Mouse (Mus musculus) heart, postnatal 0 days (tissue): ENCODE data around the gene Mitf. TPM values are rescaled to one million over a fixed set of nuclear protein-coding genes. Genes with fewer than 3 reads are reported as not detected.

Experiments used
- ATAC-seq: fragments of 200-750 bp; cut with Nextera tagmentation; 2 replicates; pipeline ENCODE4 v1.8.0; 2017; ENCODE audit warnings: low read depth, moderate number of reproducible peaks, moderate library complexity; ENCODE audit not compliant: insufficient read depth
- DNase-seq: peaks from one replicate; pipeline ENCODE4 v3.0.0-alpha.2; 2016; ENCODE audit warnings: low spot score
- H3K27ac ChIP-seq: fragments of 300-500 bp; sonication (generic); 2 replicates; pipeline ENCODE4 v1.5.1; 2014; ENCODE audit warnings: low read depth, mild to moderate bottlenecking
- H3K27me3 ChIP-seq: fragments of 300-500 bp; sonication (generic); 2 replicates; pipeline ENCODE4 v1.6.1; 2014; ENCODE audit warnings: low read length, mixed read lengths; ENCODE audit not compliant: control insufficient read depth, insufficient read depth
- H3K36me3 ChIP-seq: fragments of 300-500 bp; sonication (generic); replicated peaks from 2 replicates; pipeline ENCODE4 v1.6.1; 2014; ENCODE audit warnings: low read length, mixed read lengths; ENCODE audit not compliant: control insufficient read depth, insufficient read depth
- H3K4me1 ChIP-seq: fragments of 300-500 bp; sonication (generic); 2 replicates; pipeline ENCODE4 v1.6.1; 2014; ENCODE audit warnings: antibody characterized with exemption; ENCODE audit not compliant: control insufficient read depth, insufficient read depth
- H3K4me2 ChIP-seq: fragments of 300-500 bp; sonication (generic); 2 replicates; pipeline ENCODE4 v1.6.1; 2014; ENCODE audit warnings: low read depth, mild to moderate bottlenecking, low read length, moderate library complexity
- H3K4me3 ChIP-seq: fragments of 300-500 bp; sonication (generic); 2 replicates; pipeline ENCODE4 v1.5.1; 2014; ENCODE audit warnings: low read depth, low read length
- H3K9ac ChIP-seq: fragments of 300-500 bp; sonication (generic); replicated peaks from 2 replicates; pipeline ENCODE4 v1.6.1; 2014; ENCODE audit warnings: low read depth, low read length, mixed read lengths
- H3K9me3 ChIP-seq: fragments of 300-500 bp; sonication (generic); replicated peaks from 2 replicates; pipeline ENCODE4 v1.6.1; 2016; ENCODE audit warnings: low read length; ENCODE audit not compliant: control insufficient read depth
- CTCF ChIP-seq: IDR thresholded peaks from 2 replicates; pipeline ENCODE4 v1.5.1; 2016; ENCODE audit warnings: antibody characterized with exemption, control low read depth, low read depth
- EP300 ChIP-seq: IDR thresholded peaks from 2 replicates; pipeline ENCODE4 v1.6.1; 2016; ENCODE audit warnings: antibody characterized with exemption, low read depth
- WGBS: fragments of 180-500 bp; shearing (Covaris S2); extraction: QIAGEN DNeasy Blood & Tissue Kit; methylation state at CpG from one replicate; pipeline ENCODE4 v1.1.7; 2014; 5-methylcytosine and 5-hydroxymethylcytosine counted together
- polyA plus RNA-seq: library from polyadenylated mRNA; unstranded; fragments of >200 nt; fragmentation: Nextera tagmentation; extraction: Ambion mirVana; gene quantifications from 2 replicates; pipeline ENCODE4 v1.2.1, GENCODE M21; 2015
- total RNA-seq: library from RNA; depleted of rRNA; stranded (reverse); fragments of >200 nt; gene quantifications from 2 replicates; pipeline ENCODE4 v1.2.3, GENCODE M21; 2014; ENCODE audit warnings: low replicate concordance

Mitf gene
- total and polyA plus RNA-seq, 2 experiments from 2014 or later: 26.2 to 94.1 TPM

DNA sequence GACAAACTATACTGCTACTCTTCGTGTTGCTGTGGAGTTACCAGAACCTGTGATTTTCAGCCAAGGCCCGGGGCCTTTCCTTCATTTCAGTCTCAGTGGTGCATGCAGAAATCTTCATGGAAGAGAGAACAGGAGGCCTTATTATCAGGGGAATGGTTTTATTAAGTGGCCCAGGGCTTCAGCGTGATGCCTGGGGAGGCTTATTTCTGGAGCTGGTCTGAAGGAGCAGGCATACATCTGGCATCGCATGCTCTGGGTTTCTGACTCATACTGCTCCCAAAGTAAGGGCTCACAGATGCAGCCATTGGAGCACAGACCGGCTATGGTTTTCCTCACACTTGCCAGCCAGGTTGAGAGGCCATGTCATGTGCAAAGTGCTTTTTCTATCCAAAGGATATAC lies 208.2 kb downstream of the Mitf start:
- H3K4me1 ChIP-seq: no peaks in the 10 kb centered on the region
- H3K4me2 ChIP-seq: no peak overlapping the region
- H3K9me3 ChIP-seq: no peaks in the 10 kb centered on the region
- H3K36me3 ChIP-seq: peaks cover 66% of the 10 kb centered on the region
- no peak overlapping the region for H3K27ac ChIP-seq
- no peak overlapping the region for H3K4me3 ChIP-seq
- DNase-seq (no peak), ATAC-seq (no peak)
- TF ChIP-seq CTCF (no peak), EP300 (no peak)
- H3K9ac ChIP-seq: no peak overlapping the region
- no peaks in the 10 kb centered on the region for H3K27me3 ChIP-seq
- 64% methylated on average over 5 of the region's 5 CpGs for WGBS

DNA sequence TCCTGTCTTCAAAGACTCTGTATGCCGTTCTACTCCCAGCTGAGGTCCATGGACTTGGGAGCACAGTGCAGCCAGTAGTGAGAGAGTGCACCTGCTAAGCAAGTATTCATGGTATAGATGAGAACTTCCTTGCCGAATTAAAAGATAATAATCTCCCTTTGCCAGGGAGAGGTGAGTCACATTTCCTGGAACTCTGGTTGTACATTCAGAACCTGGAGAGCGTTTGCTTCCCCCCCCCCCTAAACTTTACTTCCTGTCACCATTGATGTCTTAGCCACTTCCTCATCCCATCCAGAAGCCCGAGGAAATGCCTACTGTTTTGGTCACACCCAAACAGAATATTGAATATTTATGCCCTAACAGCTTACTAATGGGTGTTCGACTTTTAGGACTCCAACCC lies 209.0 kb downstream of the Mitf start:
- Histone ChIP-seq H3K9me3 (no peaks in the 10 kb centered on the region), H3K27me3 (no peaks in the 10 kb centered on the region), H3K27ac (no peak overlapping the region), H3K9ac (no peak overlapping the region), H3K36me3 (peaks cover 66% of the 10 kb centered on the region), H3K4me3 (no peak overlapping the region), H3K4me1 (no peaks in the 10 kb centered on the region), H3K4me2 (no peak overlapping the region)
- 49% methylated on average over 5 of the region's 5 CpGs for WGBS
- DNase-seq: no peak
- TF ChIP-seq CTCF: no peak
- TF ChIP-seq EP300: no peak
- ATAC-seq: no peak

GRCm38 (mm10) chr6:98023876-98024275 lies 217.0 kb downstream of the Mitf start:
- H3K4me3 ChIP-seq: no peak overlapping the region
- no peaks in the 10 kb centered on the region for H3K9me3 ChIP-seq
- no peak overlapping the region for H3K4me2 ChIP-seq
- H3K27me3 ChIP-seq: no peaks in the 10 kb centered on the region
- DNase-seq (no peak), ATAC-seq (no peak)
- H3K4me1 ChIP-seq: no peaks in the 10 kb centered on the region
- no peak for TF ChIP-seq EP300
- TF ChIP-seq CTCF: no peak
- H3K36me3 ChIP-seq: peaks cover 11% of the 10 kb centered on the region; the same call in 1 of the 2 replicates
- WGBS: 53% methylated on average over 1 of the region's 1 CpGs
- no peak overlapping the region for H3K27ac ChIP-seq
- no peak overlapping the region for H3K9ac ChIP-seq

- no peak overlapping the region for H3K9ac ChIP-seq
- no peak overlapping the region for H3K27ac ChIP-seq
- 70% methylated on average over 3 of the region's 3 CpGs for WGBS
- H3K9me3 ChIP-seq: no peaks in the 10 kb centered on the region
- H3K27me3 ChIP-seq: no peaks in the 10 kb centered on the region
- no peaks in the 10 kb centered on the region for H3K36me3 ChIP-seq
- H3K4me1 ChIP-seq: no peaks in the 10 kb centered on the region
- TF ChIP-seq CTCF: no peak
- no peak for TF ChIP-seq EP300
- DNase-seq: no peak
- H3K4me2 ChIP-seq: no peak overlapping the region
- no peak for ATAC-seq
- no peak overlapping the region for H3K4me3 ChIP-seq
Measured at GRCm38 (mm10) chr6:98038513-98038912, 231.7 kb downstream of the Mitf start.

DNA sequence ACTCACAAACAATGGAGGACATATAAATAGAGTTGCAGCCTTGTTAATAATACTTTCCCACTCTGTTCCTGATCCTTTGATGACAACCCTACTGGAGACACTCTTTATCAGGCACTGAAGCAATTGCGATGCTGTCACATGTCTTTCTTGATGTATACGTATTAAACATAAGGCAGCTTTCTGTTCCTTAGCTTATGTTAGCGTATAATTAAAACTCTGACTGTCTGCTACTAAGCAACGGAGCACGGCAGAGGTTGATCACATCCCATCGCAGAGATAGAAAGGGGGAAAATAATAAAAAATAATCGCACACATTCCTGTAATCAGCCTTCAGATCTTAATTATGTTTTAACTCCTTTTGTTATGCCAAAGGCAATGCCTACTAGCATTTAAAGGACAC lies 234.9 kb downstream of the Mitf start:
- Histone ChIP-seq H3K27ac (no peak overlapping the region), H3K4me3 (no peak overlapping the region), H3K4me2 (no peak overlapping the region), H3K36me3 (no peaks in the 10 kb centered on the region), H3K4me1 (no peaks in the 10 kb centered on the region), H3K9me3 (no peaks in the 10 kb centered on the region), H3K9ac (no peak overlapping the region), H3K27me3 (no peaks in the 10 kb centered on the region)
- TF ChIP-seq CTCF (no peak), EP300 (no peak)
- DNase-seq: no peak
- 88% methylated on average over 7 of the region's 7 CpGs for WGBS
- no peak for ATAC-seq

- Histone ChIP-seq H3K4me3 (no peak overlapping the region), H3K27ac (no peak overlapping the region), H3K4me2 (no peak overlapping the region), H3K36me3 (no peaks in the 10 kb centered on the region), H3K9me3 (no peaks in the 10 kb centered on the region), H3K27me3 (no peaks in the 10 kb centered on the region), H3K4me1 (no peaks in the 10 kb centered on the region), H3K9ac (no peak overlapping the region)
- WGBS: 78% methylated on average over 11 of the region's 11 CpGs
- DNase-seq (no peak), ATAC-seq (no peak)
- TF ChIP-seq CTCF (no peak), EP300 (no peak)
Measured at GRCm38 (mm10) chr6:98046295-98047108, 239.7 kb downstream of the Mitf start.
